Mouse (Mus musculus) lung, adult 2 months (tissue): ENCODE results near the gene Kncn. TPM values are rescaled to one million over a fixed set of nuclear protein-coding genes. Genes with fewer than 3 reads are reported as not detected.

Experiments used
- DNase-seq: peaks from one replicate; pipeline ENCODE4 v3.0.0; 2022
- H3K4me1 ChIP-seq: fragments of 200-500 bp; 2 replicates; pipeline ENCODE4 v1.6.1; 2011; ENCODE audit warnings: low read length; ENCODE audit not compliant: control insufficient read depth, insufficient read depth
- H3K4me3 ChIP-seq: fragments of 200-500 bp; replicated peaks from 2 replicates; pipeline ENCODE3; 2011; ENCODE audit warnings: low read depth, mild to moderate bottlenecking, control low read depth, low read length; ENCODE audit errors: extremely low read depth
- CTCF ChIP-seq: fragments of 200-500 bp; IDR thresholded peaks from 2 replicates; pipeline ENCODE4 v1.5.1; 2011; ENCODE audit warnings: mild to moderate bottlenecking, low read length, control low read depth; ENCODE audit not compliant: insufficient read depth
- POLR2A ChIP-seq: fragments of 200-500 bp; IDR thresholded peaks from 2 replicates; pipeline ENCODE4 v1.6.1; 2011; ENCODE audit warnings: low read depth, mild to moderate bottlenecking, control low read depth, low read length, borderline replicate concordance; ENCODE audit errors: extremely low read depth
- WGBS: fragments of 180-500 bp; shearing (Covaris S2); methylation state at CpG from one replicate; pipeline ENCODE4 v1.1.7; 2018; 5-methylcytosine and 5-hydroxymethylcytosine counted together
- polyA plus RNA-seq: library from polyadenylated mRNA; depleted of rRNA; stranded (reverse); fragments of >200 nt; gene quantifications from 2 replicates; pipeline ENCODE4 v1.2.3, GENCODE M21; 2012

The Kncn gene
- polyA plus RNA-seq, 1 experiment, result not detected

DNA sequence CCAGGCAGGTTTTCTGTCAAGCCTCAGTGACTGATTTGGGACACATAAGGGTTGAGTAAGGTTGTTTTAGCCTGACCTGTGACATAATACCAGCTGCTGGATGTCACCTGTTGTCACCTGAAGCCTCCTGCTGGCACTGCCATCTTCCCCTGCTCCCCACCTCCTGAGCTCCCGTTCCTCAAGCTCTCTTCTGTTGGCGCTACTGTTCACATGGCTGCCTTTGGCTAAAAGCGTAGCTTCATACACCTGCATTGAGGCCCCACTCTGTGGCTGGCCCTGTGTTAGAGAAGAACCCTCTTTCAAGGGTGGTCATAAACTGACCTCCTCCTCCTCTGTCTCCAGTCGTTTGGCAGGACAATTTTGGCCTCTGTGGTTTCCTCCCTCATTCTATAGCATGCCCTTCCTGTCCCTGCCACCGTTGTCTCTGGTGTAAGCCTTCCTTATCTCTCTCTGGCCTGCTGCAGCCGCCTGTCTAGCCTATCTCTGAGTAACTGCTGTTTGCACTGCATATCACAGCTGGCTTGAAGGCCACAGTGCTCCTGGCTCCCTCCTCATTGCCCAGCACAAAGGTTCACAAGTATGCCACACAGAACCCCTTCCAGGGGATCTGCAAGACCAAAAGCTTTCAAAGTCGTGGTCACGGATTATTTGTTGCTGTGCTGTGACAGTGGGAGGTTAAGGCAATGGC lies 35.1 kb upstream of the Kncn start:
- H3K4me1 ChIP-seq, result peaks cover 8% of the 10 kb centered on the region
- TF ChIP-seq POLR2A (no peak), CTCF (no peak)
- WGBS, result 49% methylated on average over 8 of the region's 8 CpGs

GRCm38 (mm10) chr4:115850111-115850510 lies 34.1 kb upstream of the Kncn start:
- TF ChIP-seq CTCF (no peak), POLR2A (no peak)
- 75% methylated on average over 2 of the region's 2 CpGs for WGBS
- Histone ChIP-seq H3K4me1 (peaks cover 8% of the 10 kb centered on the region), H3K4me3 (no peak overlapping the region)
- no peak for DNase-seq

More for the DNA sequence above, 35.1 kb upstream of the Kncn start:
- H3K4me3 ChIP-seq, result no peak overlapping the region
- DNase-seq, result no peak

DNA sequence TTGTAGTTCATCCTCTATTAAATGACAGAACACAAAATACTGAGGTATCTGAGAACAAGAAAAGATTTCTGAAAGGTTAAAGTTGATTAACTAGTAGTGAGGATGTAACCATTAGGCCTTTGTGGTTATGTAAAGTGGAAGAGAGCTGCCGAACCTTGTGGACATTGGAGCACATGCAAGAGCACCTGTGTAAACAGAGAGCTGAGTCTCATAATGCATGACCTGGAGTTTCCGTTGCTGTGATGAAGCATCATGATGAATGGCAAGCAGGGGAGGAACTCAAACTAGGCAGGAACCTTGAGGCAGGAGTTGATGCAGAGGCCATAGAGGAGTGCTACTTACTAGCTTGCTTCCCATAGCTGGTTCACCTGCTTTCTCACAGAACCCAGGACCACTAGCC lies 33.6 kb upstream of the Kncn start:
- DNase-seq, result no peak
- 35% methylated on average over 2 of the region's 2 CpGs for WGBS
- H3K4me3 ChIP-seq, result no peak overlapping the region
- TF ChIP-seq POLR2A, result no peak
- no peak for TF ChIP-seq CTCF
- H3K4me1 ChIP-seq, result peaks cover 8% of the 10 kb centered on the region

DNA sequence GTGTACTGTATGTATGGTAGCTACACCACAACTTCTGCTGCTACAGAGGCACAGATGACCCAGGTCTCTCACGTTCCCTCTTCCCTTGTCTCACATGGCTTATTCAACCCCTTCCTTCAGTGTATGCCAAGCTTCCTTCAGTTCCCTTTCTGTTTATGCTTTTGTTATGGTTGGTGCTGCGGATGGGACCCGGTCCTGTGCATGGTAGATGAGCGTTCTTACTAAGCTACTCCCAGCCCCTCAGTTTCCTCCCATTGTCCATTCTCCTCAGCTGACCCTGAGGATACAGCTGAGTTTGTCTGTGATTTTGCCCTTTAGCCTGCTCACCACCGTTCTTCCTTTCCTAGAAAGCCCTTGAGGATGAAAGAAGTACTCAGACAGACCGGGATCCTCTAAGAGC lies 32.6 kb upstream of the Kncn start:
- TF ChIP-seq CTCF (no peak), POLR2A (no peak)
- no peak for DNase-seq
- WGBS, result 50% methylated on average over 6 of the region's 6 CpGs
- H3K4me1 ChIP-seq, result peaks cover 8% of the 10 kb centered on the region
- peak overlapping the region; percentile 25 for H3K4me3 ChIP-seq

- H3K4me3 ChIP-seq, result no peak overlapping the region
- peaks cover 4% of the 10 kb centered on the region for H3K4me1 ChIP-seq
- no peak for DNase-seq
- 59% methylated on average over 6 of the region's 6 CpGs for WGBS
- TF ChIP-seq CTCF, result no peak
- no peak for TF ChIP-seq POLR2A
Observed at GRCm38 (mm10) chr4:115855100-115855499, 29.1 kb upstream of the Kncn start.

GRCm38 (mm10) chr4:115855609-115856008 lies 28.6 kb upstream of the Kncn start:
- peaks cover 4% of the 10 kb centered on the region for H3K4me1 ChIP-seq
- TF ChIP-seq CTCF (no peak), POLR2A (no peak)
- 43% methylated on average over 4 of the region's 4 CpGs for WGBS
- H3K4me3 ChIP-seq, result no peak overlapping the region
- DNase-seq, result no peak

DNA sequence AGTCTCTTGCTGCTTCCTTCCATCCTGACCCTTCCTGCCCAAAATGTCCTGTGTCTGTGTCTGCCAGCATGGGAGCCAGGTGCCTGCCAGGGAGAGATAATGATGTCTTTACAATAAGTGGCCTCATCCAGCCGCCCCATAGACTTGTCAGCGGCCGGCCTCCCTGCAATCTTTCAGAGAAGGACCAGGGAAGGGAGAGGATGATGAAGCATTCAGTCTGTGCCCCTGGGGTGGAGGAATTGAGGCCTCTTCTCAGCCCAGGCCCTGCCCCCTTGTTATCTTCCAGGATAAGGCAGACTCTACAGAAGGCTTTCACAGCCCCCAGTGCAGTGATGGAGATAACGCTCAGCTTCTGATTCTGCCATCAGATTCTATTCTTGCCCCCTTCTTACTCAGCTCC lies 27.9 kb upstream of the Kncn start:
- TF ChIP-seq CTCF (no peak), POLR2A (no peak)
- 85% methylated on average over 4 of the region's 4 CpGs for WGBS
- peaks cover 2% of the 10 kb centered on the region for H3K4me1 ChIP-seq
- H3K4me3 ChIP-seq, result no peak overlapping the region
- DNase-seq, result no peak

DNA sequence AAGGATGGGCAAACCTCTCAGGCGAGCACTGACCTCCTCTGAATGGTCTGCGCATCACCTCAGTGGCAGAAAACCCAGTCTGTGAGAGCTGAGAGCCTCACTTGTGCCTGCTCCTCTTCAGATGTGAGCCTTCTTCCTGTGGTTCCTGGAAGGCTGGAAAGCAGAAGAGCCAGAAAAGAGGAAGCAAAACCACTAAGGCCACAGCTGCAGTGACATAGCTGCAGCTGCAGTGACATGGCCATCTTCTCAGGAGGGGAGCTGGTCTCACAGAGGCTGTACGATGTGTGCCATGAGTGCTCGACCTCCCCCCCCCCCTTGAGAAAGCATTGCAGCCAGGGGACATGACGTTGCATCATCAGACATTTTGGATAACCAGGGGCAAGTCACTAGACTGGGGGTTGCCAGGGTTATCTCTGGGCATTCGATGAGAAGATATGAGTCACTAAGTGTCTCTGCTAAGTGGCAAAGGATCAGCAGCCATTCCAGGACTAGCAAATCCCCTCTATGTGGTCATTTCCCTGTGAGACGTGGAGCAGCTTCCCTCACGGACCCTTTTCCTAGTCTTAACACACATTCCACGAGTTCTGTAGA lies 26.8 kb upstream of the Kncn start:
- DNase-seq, result no peak
- H3K4me1 ChIP-seq, result no peaks in the 10 kb centered on the region
- TF ChIP-seq CTCF, result no peak
- no peak for TF ChIP-seq POLR2A
- 72% methylated on average over 9 of the region's 9 CpGs for WGBS
- H3K4me3 ChIP-seq, result no peak overlapping the region

DNA sequence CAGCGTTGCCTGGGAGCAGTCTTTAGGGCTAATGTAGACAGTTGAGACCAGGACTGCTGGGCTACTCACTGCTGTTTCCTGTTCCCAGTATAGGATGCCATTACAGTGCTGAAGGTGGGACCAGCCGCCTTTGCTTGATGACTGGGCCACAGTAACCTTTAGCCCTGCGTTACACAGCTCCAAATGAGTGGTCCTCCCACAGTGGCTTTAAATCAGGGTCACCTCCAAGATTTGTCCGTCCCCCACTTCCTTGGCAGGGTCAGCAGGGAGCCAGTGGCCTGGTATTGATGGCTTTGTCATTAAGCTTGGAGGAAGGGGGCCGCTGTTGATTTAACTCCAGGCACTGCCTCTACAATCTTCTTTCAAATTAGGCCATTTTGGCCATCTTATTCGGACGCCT lies 20.8 kb upstream of the Kncn start:
- WGBS, result 80% methylated on average over 7 of the region's 7 CpGs
- no peak for TF ChIP-seq CTCF
- no peak for TF ChIP-seq POLR2A
- Histone ChIP-seq H3K4me1 (no peaks in the 10 kb centered on the region), H3K4me3 (no peak overlapping the region)
- DNase-seq, result no peak

DNA sequence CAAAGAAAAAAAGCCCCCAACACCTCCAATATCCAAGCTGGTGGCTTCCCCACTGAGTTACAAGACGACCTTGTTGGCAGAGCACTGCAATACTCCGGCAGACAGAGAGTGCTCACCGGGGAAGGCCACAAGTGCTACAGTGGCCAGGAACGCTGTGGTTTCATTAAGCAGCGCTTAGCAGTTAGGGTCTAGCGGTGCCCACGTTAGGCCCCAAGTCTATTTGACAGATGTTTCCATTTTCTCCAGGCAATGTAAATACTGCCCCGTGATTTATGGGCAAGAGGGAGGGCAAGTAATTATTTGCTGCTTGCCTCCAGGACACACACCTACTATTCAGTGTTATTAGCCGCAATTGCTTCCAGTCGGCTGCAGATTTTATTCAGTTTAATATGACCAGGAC lies 20.3 kb upstream of the Kncn start:
- Histone ChIP-seq H3K4me3 (no peak overlapping the region), H3K4me1 (no peaks in the 10 kb centered on the region)
- WGBS, result 54% methylated on average over 10 of the region's 10 CpGs
- no peak for DNase-seq
- TF ChIP-seq CTCF (no peak), POLR2A (no peak)
